Mouse (Mus musculus) small intestine, adult 2 months (tissue): ENCODE measurements around the gene Nhlrc4.

ENCODE experiments used
- CTCF ChIP-seq: fragments of 200-500 bp; IDR thresholded peaks from 2 replicates; pipeline ENCODE4 v1.5.1; 2012; ENCODE audit warnings: low read depth, mild to moderate bottlenecking, control low read depth, inconsistent platforms, low read length, moderate library complexity, mixed read lengths; ENCODE audit not compliant: insufficient replicate concordance, insufficient read length; ENCODE audit errors: extremely low read depth
- POLR2A ChIP-seq: fragments of 200-500 bp; IDR thresholded peaks from 2 replicates; pipeline ENCODE4 v1.6.1; 2012; ENCODE audit warnings: low read depth, mild to moderate bottlenecking, control low read depth, inconsistent platforms, low read length, moderate library complexity

DNA sequence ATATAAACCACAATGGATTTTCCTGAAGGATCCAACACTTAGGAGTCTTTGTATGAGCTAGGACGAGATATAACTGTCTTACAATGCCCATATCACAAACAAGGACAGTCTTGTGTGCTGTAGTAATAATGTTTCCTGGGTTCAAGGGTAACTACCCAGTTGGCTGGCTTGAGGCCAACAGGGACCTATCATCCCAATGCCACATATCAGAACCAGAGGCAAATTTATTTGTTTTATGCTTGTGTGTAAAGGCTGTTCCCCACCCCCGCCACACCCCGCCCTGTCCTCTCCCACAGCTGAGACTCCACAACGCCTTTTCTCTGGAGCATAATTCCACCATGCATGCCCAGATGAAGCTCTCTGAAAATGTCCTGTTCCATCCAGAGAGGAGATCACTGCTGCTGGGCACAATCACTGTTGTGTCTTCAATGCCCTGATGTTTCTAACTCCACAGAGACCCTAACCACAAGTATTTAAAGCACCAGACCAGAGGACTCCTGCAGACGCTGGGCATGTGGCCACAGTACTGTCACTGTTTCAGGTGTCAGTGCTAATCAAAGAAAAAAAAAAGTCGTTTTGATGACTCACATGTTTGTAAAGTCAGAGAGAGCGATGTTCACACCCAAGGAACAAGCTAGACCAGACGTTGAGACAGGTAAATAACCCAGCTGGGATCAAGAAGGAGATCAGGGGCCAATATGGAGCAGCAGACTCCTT, 27.7 kb downstream of the Nhlrc4 start:
- no peak for TF ChIP-seq CTCF
- no peak for TF ChIP-seq POLR2A
